Mouse (Mus musculus) lung, adult 2 months (tissue): Measurements from ENCODE around the gene Hs6st3. TPM values are rescaled to one million over a fixed set of nuclear protein-coding genes. Genes with fewer than 3 reads are reported as not detected.

Source experiments
- DNase-seq: peaks from one replicate; pipeline ENCODE4 v3.0.0; 2022
- H3K4me1 ChIP-seq: fragments of 200-500 bp; 2 replicates; pipeline ENCODE4 v1.6.1; 2011; ENCODE audit warnings: low read length; ENCODE audit not compliant: control insufficient read depth, insufficient read depth
- H3K4me3 ChIP-seq: fragments of 200-500 bp; replicated peaks from 2 replicates; pipeline ENCODE3; 2011; ENCODE audit warnings: low read depth, mild to moderate bottlenecking, control low read depth, low read length; ENCODE audit errors: extremely low read depth
- CTCF ChIP-seq: fragments of 200-500 bp; IDR thresholded peaks from 2 replicates; pipeline ENCODE4 v1.5.1; 2011; ENCODE audit warnings: mild to moderate bottlenecking, low read length, control low read depth; ENCODE audit not compliant: insufficient read depth
- POLR2A ChIP-seq: fragments of 200-500 bp; IDR thresholded peaks from 2 replicates; pipeline ENCODE4 v1.6.1; 2011; ENCODE audit warnings: low read depth, mild to moderate bottlenecking, control low read depth, low read length, borderline replicate concordance; ENCODE audit errors: extremely low read depth
- WGBS: fragments of 180-500 bp; shearing (Covaris S2); methylation state at CpG from one replicate; pipeline ENCODE4 v1.1.7; 2018; 5-methylcytosine and 5-hydroxymethylcytosine counted together
- polyA plus RNA-seq: library from polyadenylated mRNA; depleted of rRNA; stranded (reverse); fragments of >200 nt; gene quantifications from 2 replicates; pipeline ENCODE4 v1.2.3, GENCODE M21; 2012

The Hs6st3 gene
- polyA plus RNA-seq, 1 experiment: 1.2 TPM

DNA sequence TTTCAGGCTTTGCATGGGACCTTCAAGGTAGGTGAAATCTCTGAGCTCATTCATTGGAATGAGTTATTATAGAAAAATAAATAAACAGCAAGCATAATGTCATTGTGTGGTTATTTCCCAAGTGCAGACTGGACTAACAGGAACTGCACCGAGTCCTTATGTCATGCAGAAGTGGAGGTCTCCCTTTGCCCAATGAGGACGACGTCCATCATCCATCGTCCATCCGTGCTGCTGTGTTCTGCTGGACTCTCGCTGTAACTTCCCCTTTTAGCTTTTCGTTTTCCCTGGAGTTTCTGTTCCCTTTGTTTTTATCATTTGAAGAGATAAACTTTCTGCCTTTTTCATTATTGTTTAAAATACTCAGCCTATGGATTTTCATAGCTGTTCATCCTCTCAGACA is 711.2 kb downstream of the Hs6st3 start:
- no peak for DNase-seq
- TF ChIP-seq CTCF (no peak), POLR2A (no peak)
- WGBS: 61% methylated on average over 7 of the region's 7 CpGs
- Histone ChIP-seq H3K4me3 (no peak overlapping the region), H3K4me1 (no peaks in the 10 kb centered on the region)

DNA sequence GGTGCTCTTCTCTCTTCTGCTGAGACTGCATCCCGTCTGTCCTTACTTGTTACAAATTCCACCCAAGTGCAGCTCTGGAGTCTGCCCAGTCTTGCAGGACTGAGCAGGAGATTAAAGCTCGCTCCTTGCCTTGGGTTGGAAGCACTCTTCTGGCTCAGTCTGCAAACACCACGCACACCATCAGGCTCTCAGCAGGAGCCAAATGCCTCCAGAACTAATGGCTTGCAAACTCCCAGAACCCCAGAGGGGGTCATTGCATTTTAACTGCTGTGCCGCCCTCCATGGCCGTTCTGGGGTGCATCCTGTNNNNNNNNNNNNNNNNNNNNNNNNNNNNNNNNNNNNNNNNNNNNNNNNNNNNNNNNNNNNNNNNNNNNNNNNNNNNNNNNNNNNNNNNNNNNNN is 714.0 kb downstream of the Hs6st3 start:
- DNase-seq: no peak
- no peak for TF ChIP-seq POLR2A
- H3K4me3 ChIP-seq: no peak overlapping the region
- WGBS: 16% methylated on average over 5 of the region's 5 CpGs
- no peaks in the 10 kb centered on the region for H3K4me1 ChIP-seq

DNA sequence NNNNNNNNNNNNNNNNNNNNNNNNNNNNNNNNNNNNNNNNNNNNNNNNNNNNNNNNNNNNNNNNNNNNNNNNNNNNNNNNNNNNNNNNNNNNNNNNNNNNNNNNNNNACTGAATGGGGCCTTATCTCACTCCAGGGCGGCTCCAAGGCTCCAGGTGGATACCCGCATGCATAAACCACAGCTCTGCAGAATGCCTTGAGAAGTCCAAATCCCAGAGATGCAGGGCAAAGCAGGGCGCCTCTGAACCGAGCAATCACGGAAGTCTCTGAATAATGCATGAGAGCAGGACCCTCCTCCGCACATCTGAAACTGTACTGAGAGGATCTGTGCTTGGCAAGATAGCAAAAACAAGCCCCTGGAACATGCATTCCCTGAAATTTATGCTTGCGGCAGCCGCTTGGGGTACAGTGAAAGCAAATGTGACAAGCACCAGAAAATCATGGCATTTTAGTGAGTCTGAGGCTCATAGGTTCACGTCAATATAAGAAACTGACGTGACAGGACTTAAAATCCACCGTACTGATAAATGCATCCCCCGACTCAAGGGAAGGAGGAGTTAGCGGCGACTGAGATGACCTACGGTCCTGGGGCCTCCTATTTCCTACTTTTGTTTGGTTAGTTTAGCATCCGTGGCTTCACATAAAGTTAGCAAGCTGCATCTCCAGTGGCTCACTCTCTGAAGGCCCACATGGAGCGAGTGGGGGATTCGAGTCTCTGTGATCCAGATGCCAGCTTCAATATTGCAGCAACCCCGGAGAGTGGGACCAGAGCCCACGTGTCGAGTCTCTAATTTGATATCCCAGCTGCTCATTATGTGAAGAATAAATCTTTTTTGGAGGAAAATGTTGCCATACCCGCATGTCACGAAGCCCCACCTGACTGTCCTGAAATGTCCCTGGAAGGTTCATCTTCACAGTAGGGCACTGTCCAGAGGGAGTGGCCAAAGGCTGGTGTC is 719.5 kb downstream of the Hs6st3 start:
- no peak for DNase-seq
- Histone ChIP-seq H3K4me3 (no peak overlapping the region), H3K4me1 (no peaks in the 10 kb centered on the region)
- no peak for TF ChIP-seq CTCF
- no peak for TF ChIP-seq POLR2A
- WGBS: 60% methylated on average over 23 of the region's 23 CpGs

DNA sequence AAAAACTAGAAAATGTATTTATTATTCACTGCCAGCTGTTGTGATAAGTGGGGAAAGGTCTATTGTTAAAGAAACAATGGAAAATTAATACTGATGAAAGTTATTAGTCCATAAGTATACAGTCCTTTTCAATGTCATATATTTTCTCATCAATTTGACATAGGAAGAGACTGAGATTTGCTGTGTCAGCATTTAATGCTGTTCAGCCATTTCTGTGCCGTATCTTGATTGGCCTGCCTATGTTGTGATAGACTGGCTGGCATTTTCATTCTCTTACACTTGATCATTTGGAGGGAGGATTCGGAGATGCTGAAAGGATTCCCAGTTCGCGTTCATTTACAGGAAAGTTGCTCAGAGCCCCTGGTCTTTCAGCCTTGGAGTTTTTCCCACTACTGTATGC is 735.5 kb downstream of the Hs6st3 start:
- no peak for DNase-seq
- 94% methylated on average over 4 of the region's 4 CpGs for WGBS
- no peak for TF ChIP-seq POLR2A
- TF ChIP-seq CTCF: no peak

DNA sequence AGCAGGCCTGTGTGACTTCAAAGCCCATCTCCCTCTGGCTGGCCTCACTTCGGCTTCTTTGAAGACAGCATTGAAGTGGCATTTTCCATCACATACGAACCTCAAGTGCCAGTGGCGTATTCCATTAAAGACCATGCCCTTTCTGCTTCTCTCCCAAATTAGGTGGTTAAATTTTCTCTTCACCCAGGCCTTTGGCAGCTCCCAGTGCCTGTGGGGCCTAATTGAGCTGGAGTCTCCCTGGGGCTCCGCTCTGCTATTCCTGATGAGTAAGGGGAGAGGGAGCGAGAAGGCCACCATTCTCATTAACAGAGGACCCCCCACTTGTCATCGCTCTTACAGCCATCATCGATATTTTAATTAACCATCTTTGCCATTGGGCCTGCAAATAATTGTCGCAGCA is 754.8 kb downstream of the Hs6st3 start:
- no peak for DNase-seq
- no peak for TF ChIP-seq POLR2A
- TF ChIP-seq CTCF: no peak
- WGBS: 89% methylated on average over 8 of the region's 8 CpGs

More for the DNA sequence above, 735.5 kb downstream of the Hs6st3 start:
- Histone ChIP-seq H3K4me3 (no peak overlapping the region), H3K4me1 (no peaks in the 10 kb centered on the region)

DNA sequence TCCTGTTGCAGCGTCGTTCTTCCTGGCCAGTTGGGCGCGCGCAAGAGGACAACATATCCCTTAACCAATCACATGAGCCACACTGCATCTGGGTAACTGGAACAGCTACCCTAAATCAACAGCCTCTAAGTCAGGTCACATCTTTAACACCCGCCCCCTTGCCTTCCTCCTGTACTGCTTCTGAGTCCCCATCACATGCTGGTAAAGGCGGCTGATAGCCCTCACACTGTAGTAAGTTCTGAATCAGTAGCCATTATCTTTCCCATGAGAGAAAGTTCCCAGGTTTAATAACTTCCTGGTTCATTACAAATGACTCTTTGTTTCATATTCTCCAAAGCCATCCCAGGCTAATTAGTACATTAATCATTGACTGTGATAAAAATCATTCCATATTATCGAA is 757.0 kb downstream of the Hs6st3 start:
- Histone ChIP-seq H3K4me1 (no peaks in the 10 kb centered on the region), H3K4me3 (no peak overlapping the region)
- 91% methylated on average over 8 of the region's 8 CpGs for WGBS
- TF ChIP-seq CTCF (no peak), POLR2A (no peak)
- DNase-seq: no peak

More for the DNA sequence above, 754.8 kb downstream of the Hs6st3 start:
- no peak overlapping the region for H3K4me3 ChIP-seq
- no peaks in the 10 kb centered on the region for H3K4me1 ChIP-seq

DNA sequence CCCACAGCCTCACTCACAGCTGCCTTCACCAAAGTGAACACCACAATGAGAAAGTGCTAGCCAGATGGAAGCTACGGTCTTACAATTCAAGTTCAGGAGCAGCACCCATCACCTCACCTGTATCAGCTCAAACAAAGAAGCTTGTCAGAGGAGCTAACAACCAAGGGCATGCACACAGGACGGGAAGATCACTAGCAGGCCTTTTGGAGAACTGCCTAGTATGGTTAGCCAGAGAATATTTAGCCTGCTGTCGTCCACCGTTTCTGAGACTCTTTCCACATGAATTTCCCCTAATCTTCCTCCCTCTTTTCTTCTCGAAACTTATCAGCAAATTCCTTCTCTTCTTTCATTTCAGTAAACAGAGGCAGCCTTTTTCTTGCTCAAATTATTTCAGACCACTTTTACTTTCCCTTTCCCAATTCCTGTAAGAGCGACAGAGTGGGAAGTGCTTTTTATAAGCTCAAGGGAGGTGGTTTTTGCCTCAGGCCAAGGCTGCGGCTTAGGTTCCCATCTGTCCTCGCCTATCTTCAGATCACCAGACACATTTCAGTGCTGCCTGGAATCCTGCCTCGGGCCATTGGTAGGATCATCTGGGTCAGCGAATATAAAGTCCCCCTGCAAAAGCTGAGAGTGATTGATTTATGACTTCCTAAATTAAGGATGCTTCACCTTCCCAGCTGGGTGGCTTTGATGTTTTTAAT is 757.8 kb downstream of the Hs6st3 start:
- no peak overlapping the region for H3K4me3 ChIP-seq
- no peak for DNase-seq
- H3K4me1 ChIP-seq: no peaks in the 10 kb centered on the region
- TF ChIP-seq POLR2A: no peak
- 44% methylated on average over 10 of the region's 10 CpGs for WGBS

DNA sequence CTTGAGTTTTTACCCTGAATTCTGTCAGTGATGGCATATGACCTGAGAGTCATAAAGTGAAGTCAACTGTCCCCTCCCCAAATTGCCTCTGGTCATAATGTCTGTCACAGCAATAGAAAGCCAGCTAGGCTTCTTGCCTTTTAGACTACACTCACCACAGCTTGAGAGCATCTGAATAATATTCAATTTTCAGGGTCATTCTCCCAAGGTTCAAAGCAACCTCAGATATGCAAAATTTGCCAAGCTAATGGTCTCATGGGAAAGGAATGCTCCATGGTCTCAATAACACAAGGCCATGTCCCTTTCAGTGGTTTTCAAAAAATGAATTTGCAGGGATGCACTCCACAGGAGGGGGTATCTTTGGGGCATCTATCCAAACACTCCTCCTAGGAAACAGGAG is 764.3 kb downstream of the Hs6st3 start:
- TF ChIP-seq POLR2A (no peak), CTCF (no peak)
- H3K4me3 ChIP-seq: no peak overlapping the region
- DNase-seq: no peak
- H3K4me1 ChIP-seq: no peaks in the 10 kb centered on the region

DNA sequence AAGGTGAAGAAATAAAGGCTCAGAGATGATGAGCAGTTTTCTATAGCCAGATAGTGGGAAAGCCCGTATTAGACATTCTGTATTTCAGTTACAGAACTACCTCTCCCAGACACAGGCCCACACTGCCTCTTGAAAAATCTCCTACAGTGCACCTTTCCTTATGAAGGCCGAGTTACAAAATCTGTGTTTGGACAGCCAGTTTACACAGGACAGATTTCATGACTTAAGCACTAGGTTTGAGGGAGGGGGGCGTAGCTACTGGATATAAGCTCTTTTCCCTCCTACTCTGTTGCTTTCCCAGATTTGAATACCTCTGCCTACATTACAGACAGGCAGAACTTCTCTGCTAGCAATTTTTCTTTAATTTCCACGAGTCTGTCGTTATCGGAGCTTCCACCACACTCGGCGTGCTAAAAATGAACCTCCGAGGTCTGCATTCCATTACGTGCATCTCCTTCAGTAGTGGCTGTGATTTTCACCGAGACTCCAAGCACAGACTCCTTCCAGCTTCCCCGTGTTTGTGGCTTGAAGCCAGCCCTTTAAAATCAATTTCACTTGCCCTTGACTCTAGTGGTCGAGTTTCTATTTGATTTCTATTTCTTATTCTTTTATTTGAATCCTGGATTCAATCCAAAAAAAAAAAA is 770.0 kb downstream of the Hs6st3 start:
- 47% methylated on average over 13 of the region's 13 CpGs for WGBS
- TF ChIP-seq CTCF (no peak), POLR2A (no peak)
- no peaks in the 10 kb centered on the region for H3K4me1 ChIP-seq
- no peak for DNase-seq
- no peak overlapping the region for H3K4me3 ChIP-seq

DNA sequence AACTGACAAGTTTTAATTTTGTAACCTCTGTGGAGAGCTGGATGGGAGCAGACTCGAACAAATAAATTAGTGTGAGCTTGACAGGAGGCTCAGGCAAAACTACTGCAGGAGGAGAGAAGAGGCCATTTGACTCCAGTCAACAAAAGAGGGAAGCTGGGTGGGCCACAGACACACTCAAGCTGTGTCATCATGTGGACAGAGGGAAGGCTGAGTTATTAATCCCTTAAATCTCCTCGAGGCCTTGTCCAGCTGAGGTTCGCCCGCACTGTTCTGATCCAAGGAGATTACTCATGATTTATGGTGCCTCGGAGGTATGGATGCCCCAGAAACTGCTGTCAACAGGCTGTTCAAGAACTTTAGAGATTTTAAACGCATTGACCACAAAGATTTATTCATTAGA is 776.4 kb downstream of the Hs6st3 start:
- no peak overlapping the region for H3K4me3 ChIP-seq
- WGBS: 64% methylated on average over 6 of the region's 6 CpGs

More for the DNA sequence above, 776.4 kb downstream of the Hs6st3 start:
- TF ChIP-seq CTCF (no peak), POLR2A (no peak)
- no peak for DNase-seq
- no peaks in the 10 kb centered on the region for H3K4me1 ChIP-seq
